Mouse (Mus musculus) ovary, postnatal 14 days (tissue): ENCODE measurements around the gene Myrip.

Experiments used
- DNase-seq: peaks from one replicate; pipeline ENCODE4 v3.0.0; 2022; ENCODE audit warnings: low spot score

Gene Myrip

DNA sequence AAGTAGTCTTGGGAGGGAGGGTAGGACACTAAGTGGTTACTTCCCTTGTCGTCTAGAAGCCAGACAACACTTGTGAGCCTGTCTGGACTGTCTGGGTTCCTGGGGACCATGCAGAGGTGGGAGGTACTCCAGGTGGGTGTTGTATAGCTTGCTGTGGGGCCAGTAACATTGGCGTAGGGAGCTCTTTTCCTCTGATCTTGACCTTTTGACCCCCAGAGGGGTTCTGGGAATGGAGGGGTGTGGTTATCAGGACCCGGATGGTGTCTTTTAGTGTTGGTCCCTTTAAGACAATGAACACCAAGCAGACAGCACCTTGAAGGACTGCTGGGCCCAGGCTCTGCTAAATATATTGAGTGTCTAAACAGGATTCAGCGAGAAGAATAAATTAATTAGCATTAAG, 36.9 kb downstream of the Myrip start:
- DNase-seq = no peak

DNA sequence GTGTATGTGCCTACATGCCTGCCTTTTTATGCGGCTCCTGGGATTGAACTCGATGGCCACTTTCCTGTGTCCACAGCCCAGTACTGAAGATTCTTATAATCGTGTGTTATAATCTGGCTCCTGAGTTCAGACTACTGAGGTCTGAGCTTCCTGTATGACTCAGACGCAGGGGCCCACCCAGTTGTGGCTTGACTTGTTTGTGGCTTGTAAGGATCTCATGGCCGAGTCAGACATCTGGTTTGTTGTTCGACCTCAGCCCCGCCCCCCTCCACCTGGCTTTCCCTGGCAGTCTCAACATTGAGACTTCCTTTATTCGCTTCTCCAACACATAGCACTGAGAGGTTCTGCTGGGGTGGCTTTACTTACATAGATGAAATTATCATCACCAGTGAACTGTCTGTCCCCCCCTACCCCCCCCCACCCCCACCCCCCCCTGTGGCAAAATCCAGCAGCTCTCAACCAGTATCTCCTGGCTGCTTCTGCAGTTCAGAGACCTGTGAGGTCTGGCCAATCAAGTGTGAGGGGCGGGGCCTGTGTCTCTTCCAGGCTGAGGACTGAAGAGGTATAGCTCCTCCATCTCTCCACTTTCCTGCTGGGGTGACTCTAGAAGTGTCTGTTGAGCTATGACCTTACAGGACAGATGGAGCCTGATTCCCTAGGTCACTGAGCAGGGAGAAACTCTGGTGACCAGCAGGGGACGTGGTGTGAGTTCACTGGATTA, 38.8 kb downstream of the Myrip start:
- no peak for DNase-seq

DNA sequence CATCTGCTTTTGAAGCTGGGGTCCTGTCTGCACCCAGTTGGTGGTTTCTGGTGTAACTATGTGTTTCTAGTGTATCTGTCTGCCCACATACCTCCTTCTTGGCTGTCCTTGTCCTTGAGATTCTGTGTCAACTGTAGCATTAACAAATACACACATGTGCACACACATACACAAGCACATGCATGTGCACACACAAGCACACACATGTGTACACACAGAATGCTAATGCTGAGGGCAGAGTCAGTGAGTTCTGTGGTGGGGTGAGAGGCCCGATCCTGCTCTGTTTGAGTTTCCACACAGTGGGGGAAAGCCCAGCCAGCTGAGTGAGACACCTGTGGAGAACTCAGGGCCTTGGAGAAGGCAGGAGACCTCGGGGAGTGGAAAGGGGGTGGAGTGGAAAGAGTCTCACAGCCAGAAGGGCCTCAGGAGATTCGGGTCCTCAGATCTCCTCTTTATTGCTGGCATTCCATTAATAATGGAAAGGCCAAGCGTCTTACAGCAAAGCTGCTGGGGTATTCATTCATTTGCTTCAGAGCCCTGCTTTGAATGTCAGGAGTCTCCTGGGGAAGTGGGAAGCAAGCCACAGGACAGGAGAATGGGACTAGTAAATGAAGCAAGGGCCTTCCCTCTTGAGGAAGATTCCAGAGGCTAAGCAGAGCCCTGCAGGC, 41.9 kb downstream of the Myrip start:
- DNase-seq = no peak

- DNase-seq = peak; percentile 21
These were observed 44.4 kb downstream of the Myrip start for GRCm38 (mm10) chr9:120345651-120346151.

DNA sequence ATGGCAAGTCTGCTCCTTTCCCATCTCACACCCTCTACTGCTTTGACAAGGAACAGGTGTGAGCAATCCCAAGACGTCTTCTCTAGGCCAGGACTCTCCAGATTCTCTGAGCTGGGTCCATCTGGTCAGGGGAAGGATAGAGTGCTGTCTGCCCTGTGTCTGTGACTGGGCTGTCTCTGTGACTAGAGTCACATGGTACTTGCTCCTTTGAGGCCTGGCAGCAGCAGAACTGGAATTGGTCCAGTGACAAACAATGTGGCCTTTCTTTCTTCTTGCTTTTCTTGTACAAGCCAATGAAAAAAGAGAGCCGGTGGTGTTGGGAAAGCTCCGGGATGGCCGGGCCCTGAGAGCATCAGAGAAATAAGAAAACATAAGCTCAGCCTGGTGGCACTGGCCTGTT, 47.8 kb downstream of the Myrip start:
- peak; percentile 9 for DNase-seq

GRCm38 (mm10) chr9:120350346-120350745, 49.0 kb downstream of the Myrip start:
- DNase-seq = no peak

GRCm38 (mm10) chr9:120351061-120351460, 49.7 kb downstream of the Myrip start:
- no peak for DNase-seq

GRCm38 (mm10) chr9:120351474-120351873, 50.2 kb downstream of the Myrip start:
- no peak for DNase-seq

DNA sequence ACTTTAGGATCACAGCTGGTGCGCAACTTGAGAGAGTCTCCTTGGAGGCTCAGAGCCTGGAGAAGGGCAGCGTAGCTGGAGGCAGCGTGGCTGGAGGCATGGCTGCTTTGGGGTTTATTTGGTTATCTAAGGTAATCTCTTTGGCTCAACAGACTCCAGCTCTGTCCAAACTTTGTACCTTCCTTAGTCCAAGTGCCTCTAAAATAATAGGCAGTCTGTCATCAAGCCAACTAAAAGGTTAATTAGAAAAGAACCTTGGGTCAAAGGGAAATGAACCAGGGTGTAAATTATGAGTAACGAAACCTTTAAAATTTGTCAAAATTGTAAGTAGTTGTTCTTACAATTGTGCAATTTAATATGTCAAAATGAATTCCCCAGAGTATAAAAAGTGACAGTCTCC, 51.7 kb downstream of the Myrip start:
- no peak for DNase-seq

DNA sequence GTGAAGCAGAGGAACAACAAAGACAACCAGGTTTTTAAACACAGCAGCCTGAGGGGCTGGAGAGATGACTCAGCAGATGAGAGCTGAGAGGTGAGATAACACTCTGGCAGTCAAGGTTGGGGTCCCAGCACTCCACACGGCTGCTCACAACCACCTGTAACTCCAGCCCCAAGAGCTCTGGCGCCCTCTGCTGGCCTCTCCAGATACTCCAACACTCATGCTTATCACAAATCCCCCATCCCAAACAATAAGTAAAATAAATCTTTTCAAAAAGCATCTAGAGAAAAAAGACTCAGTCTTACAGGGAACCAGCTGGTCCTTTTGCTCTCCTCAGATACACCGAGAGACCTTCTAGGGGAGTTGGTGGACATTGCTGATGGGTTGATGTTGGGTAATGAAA, 52.7 kb downstream of the Myrip start:
- DNase-seq = no peak

GRCm38 (mm10) chr9:120354550-120355345, 53.4 kb downstream of the Myrip start:
- no peak for DNase-seq

DNA sequence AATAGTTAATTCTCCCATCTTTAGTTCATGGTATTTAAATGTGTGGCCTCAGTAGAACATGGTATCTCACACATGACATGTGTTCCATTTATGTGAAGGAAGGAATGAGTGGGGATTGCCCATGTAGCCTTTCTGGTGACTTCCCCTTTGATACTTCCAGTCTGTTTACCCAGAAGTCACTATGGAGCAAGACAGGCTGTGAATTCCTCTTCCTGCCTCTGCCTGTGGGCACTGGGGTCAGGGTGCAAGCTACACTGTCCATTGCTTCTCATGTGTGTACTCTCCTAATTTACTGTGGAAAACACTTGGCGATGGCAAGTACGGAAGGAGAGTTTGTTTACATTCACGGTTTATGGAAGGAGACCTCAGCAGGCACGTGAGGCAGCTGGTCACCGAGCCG, 55.2 kb downstream of the Myrip start:
- no peak for DNase-seq

GRCm38 (mm10) chr9:120358060-120358459, 56.7 kb downstream of the Myrip start:
- no peak for DNase-seq

DNA sequence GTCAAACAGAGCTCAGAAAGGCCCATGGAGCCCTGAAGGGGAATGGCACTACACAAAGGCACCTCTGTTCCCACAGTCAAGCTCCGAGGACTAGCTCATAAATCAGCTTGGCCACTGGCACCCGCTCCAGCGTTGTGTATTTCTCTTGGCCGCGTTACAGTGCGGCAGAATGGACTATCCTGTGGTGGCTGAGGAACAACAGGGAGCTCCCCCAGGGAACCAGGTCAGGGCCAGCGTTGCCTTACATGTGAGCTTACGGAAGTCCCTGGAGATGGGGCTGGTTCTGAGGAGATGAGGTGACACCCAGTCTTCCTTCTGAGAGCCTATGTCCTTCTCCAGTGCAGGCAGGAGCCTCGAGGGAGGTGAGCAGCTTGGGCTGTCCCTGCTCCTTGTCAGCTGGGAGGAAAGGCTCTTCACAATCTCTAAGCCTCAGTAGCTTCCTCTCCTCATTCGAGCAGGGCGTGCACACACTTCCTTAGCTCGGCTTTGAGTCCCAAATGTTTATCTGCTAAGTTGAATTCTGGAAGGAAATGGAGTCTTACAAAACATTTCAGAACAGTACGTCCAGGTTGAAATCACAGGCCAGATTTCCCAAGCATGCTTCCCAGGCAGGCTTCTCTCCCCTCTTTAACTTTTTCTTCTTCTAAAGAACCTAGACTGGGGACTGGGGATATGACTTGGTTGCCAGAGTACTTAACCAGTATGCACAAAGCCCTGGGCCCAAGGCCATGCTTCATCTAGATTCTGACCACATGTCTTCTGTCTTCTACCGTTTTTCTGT, 59.3 kb downstream of the Myrip start:
- DNase-seq = peak; percentile 54

DNA sequence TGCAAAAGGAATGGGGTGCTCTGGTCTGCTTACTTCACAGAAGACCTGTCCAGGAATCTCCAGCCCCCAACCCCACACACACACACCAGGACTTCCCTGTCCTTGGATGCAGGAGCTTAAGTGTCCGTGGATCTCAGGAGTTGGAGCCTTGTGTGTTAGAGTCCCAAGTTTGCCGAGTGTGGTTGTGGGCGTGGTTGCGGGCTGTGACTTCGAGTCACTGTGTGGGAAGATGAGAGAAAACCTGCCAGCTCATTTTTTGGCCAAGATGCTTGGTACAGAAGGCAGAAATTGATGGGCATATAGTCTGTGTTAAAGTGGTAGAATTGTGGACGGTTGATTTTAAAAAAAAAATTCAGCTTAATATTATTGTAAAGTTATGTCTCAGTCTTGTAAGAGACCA, 60.3 kb downstream of the Myrip start:
- no peak for DNase-seq

- no peak for DNase-seq
These were observed 61.4 kb downstream of the Myrip start for GRCm38 (mm10) chr9:120362684-120363083.

GRCm38 (mm10) chr9:120364653-120365283, 63.5 kb downstream of the Myrip start:
- no peak for DNase-seq

- no peak for DNase-seq
These were observed 66.2 kb downstream of the Myrip start for GRCm38 (mm10) chr9:120367526-120367925.

DNA sequence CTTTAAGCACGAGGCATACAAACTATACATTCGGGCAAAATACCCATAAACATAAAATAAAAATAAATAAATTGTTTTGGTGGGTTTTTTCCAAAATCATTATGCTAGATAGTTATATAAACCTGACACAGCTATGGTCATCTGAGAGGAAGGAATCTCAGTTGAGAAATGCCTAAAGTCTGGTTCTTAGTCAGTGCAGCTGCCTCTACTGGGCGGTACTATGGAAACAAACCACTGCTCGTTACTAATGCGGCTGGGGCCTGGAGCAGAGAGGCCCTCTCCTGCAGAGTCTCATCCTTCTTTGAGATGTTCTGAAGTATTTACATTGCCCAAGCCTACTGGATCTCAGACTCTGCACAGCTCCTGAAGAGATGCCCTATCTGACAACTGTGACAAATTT, 70.3 kb downstream of the Myrip start:
- no peak for DNase-seq

DNA sequence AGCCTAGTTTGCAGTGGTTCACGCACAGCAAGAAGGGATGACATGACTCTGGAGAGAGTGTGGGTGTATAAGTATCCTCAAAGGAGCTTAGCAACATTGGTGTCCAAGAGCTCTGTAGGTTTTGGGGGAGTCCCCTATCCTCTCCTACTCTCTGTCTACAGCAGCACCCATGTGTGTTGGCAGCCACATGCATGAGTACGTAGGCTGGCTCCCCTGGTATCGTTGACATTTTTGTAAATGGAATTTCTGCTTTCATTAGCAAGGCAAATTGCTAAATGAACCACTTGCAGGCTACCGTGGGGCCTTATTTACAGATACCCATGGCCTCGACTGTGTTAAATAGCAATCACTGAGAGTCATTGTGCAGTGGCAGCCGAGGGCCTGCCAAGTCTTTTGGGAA, 71.0 kb downstream of the Myrip start:
- no peak for DNase-seq

DNA sequence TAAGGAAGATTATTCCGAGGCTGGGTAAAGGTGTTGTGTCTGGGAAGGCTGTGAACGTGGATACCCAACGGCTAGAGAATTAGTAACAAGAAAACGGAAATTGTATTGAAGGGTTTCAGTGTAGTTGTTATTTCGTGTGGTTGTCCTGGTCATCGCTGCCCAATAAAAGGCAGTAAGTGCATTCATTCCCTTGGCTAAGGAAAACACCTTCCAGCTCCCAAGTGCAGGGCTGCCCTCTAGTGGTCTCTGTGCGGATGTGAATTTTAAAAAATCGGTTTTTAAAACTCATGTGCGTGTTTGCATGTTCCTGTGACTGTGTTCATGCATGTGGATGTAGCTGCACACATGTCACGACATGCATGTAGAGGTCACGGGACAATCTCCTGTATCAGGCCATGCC, 76.4 kb downstream of the Myrip start:
- peak; percentile 34 for DNase-seq

GRCm38 (mm10) chr9:120395188-120395587, 93.9 kb downstream of the Myrip start:
- DNase-seq = no peak
